Mouse (Mus musculus) heart, embryonic 14.5 days (tissue): ENCODE measurements around the gene Clrn2. TPM values are rescaled to one million over a fixed set of nuclear protein-coding genes. Genes with fewer than 3 reads are reported as not detected.

Experiments used
- ATAC-seq: fragments of 200-750 bp; cut with Nextera tagmentation; 2 replicates; pipeline ENCODE4 v1.8.0; 2017; ENCODE audit warnings: low read depth, moderate TSS enrichment; ENCODE audit not compliant: insufficient number of reproducible peaks, insufficient read depth, low FRiP score
- H3K27ac ChIP-seq, 2 experiments: fragments of 200-500 bp in 1 of 2; fragments of 300-500 bp in 1 of 2; sonication (generic) in 1 of 2; replicated peaks in 1 of 2; 2 replicates each; pipeline ENCODE4 v1.5.1; 2012 to 2014; ENCODE audit warnings: low read depth in 2 of 2, low read length in 2 of 2, control low read depth in 1 of 2, mild to moderate bottlenecking in 1 of 2, mixed read lengths in 1 of 2; ENCODE audit not compliant: control insufficient read depth in 1 of 2, insufficient read depth in 1 of 2
- H3K27me3 ChIP-seq: fragments of 300-500 bp; sonication (generic); 2 replicates; pipeline ENCODE4 v1.6.1; 2014; ENCODE audit warnings: mild to moderate bottlenecking, low read length, control low read depth; ENCODE audit not compliant: control insufficient read depth, insufficient read depth
- H3K36me3 ChIP-seq: fragments of 300-500 bp; sonication (generic); 2 replicates; pipeline ENCODE4 v1.6.1; 2014; ENCODE audit warnings: mild to moderate bottlenecking, control low read depth, low read length, mixed read lengths; ENCODE audit not compliant: control insufficient read depth, insufficient read depth
- H3K4me1 ChIP-seq, 2 experiments: fragments of 200-500 bp in 1 of 2; fragments of 300-500 bp in 1 of 2; sonication (generic) in 1 of 2; 2 replicates each; pipeline ENCODE4 v1.6.1; 2012 to 2014; ENCODE audit warnings: low read length in 2 of 2, control low read depth in 1 of 2, mixed read lengths in 1 of 2; ENCODE audit not compliant: control insufficient read depth in 2 of 2, insufficient read depth in 2 of 2
- H3K4me2 ChIP-seq: fragments of 300-500 bp; sonication (generic); 2 replicates; pipeline ENCODE4 v1.6.1; 2014; ENCODE audit warnings: mild to moderate bottlenecking, low read length
- H3K4me3 ChIP-seq, 2 experiments: fragments of 200-500 bp in 1 of 2; fragments of 300-500 bp in 1 of 2; sonication (generic) in 1 of 2; 2 replicates each; pipeline ENCODE4 v1.5.1; 2012 to 2014; ENCODE audit warnings: low read length in 2 of 2, mild to moderate bottlenecking in 2 of 2, control low read depth in 1 of 2, low read depth in 1 of 2, moderate library complexity in 1 of 2; ENCODE audit not compliant: control insufficient read depth in 1 of 2, insufficient read depth in 1 of 2
- H3K9ac ChIP-seq: fragments of 300-500 bp; sonication (generic); 2 replicates; pipeline ENCODE4 v1.6.1; 2014; ENCODE audit warnings: mild to moderate bottlenecking, low read length
- H3K9me3 ChIP-seq: fragments of 300-500 bp; sonication (generic); 2 replicates; pipeline ENCODE4 v1.6.1; 2016; ENCODE audit warnings: low read length, control low read depth; ENCODE audit not compliant: control insufficient read depth
- WGBS: fragments of 180-500 bp; shearing (Covaris S2); extraction: QIAGEN DNeasy Blood & Tissue Kit; methylation state at CpG from one replicate; pipeline ENCODE4 v1.1.7; 2014; 5-methylcytosine and 5-hydroxymethylcytosine counted together
- polyA plus RNA-seq: library from polyadenylated mRNA; unstranded; fragments of >200 nt; fragmentation: Nextera tagmentation; extraction: Ambion mirVana; gene quantifications from 2 replicates; pipeline ENCODE4 v1.2.1, GENCODE M21; 2014

The Clrn2 gene
- not detected in 2 replicates for polyA plus RNA-seq

DNA sequence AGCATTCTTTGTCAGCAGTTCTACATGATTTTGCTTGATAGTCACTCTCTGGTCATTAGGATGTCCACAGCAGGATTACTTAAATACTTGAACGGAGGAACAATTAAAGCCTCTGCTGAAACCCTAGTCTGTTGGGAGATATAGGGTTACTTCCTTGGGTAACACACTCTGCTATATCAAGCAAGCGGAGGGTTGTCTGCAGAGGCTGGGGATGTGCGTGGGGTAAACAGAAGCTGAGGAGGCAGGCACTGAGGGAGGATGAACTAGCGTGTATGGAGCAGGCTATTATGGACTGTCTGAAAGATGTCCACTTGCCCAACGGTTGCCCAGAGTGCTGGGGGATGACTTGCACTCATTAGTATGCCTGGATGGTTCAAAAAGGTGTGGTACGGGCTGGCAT, at the start of gene Clrn2:
Gene Clrn2 (plus strand): TSS at position 301 of the 400 bp plus-strand sequence.
- no peak within 1 kb of the TSS for H3K9ac ChIP-seq
- no peaks in the 10 kb centered on the region for H3K9me3 ChIP-seq
- no peak for ATAC-seq
- no peak within 1 kb of the TSS for H3K4me3 ChIP-seq
- no peaks in the 10 kb centered on the region for H3K27me3 ChIP-seq
- 71% methylated on average over 6 of the region's 6 CpGs for WGBS
- H3K4me2 ChIP-seq = no peak within 1 kb of the TSS
- H3K4me1 ChIP-seq = peaks cover 8 to 10% of the 10 kb centered on the region in 2 experiments
- H3K27ac ChIP-seq = no peak within 1 kb of the TSS
- no peaks in the 10 kb centered on the region for H3K36me3 ChIP-seq

DNA sequence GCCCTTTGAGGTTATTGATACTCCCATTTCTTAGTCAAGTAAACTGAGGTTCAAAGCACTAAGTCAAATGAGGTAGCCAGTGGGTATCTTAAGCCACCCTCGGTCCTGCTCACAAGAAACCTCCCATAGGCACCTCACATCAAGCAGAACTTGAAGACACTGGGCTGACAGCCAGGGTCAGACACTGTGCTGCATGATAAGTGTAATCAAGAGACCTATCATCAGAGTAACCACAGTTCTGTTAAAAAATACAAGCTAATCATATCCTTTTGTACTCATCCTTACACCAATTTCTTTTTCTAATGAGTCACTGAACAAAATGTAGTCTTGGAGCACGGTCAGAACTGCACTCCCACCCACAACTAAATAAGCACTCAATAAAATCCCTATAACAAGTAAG, 47.4 kb upstream of the Clrn2 start:
- ATAC-seq = no peak
- H3K27ac ChIP-seq = no peak overlapping the region
- H3K4me2 ChIP-seq = no peak overlapping the region
- H3K4me3 ChIP-seq = no peak overlapping the region
- H3K27me3 ChIP-seq = no peaks in the 10 kb centered on the region
- 63% methylated on average over 2 of the region's 2 CpGs for WGBS
- no peaks in the 10 kb centered on the region for H3K36me3 ChIP-seq
- no peaks in the 10 kb centered on the region for H3K9me3 ChIP-seq
- H3K4me1 ChIP-seq = no peaks in the 10 kb centered on the region
- H3K9ac ChIP-seq = no peak overlapping the region

DNA sequence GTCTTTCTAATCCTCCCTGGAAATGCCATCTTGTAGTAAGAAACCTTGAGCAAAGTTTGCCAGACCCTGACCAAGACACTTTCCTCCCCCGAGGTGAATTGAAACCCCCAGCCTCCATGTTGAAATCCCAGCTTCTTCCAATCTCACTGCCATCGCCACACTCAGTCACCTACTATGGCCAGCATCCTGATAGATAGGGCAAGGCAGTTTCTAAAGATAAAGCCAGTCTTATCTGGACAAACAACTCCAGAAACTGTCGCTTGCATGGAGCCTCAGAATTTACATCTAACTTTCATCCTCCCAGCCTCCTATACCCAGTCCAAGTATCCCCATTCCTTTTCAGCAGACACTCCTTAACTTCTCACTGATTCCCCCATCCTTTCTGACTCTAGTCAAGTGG, 37.1 kb upstream of the Clrn2 start:
- no peaks in the 10 kb centered on the region for H3K9me3 ChIP-seq
- H3K36me3 ChIP-seq = no peaks in the 10 kb centered on the region
- 71% methylated on average over 3 of the region's 3 CpGs for WGBS
- H3K27me3 ChIP-seq = no peaks in the 10 kb centered on the region
- ATAC-seq = no peak
- H3K4me2 ChIP-seq = no peak overlapping the region
- no peak overlapping the region for H3K9ac ChIP-seq
- H3K4me3 ChIP-seq = no peak overlapping the region
- no peaks in the 10 kb centered on the region for H3K4me1 ChIP-seq
- H3K27ac ChIP-seq = no peak overlapping the region

DNA sequence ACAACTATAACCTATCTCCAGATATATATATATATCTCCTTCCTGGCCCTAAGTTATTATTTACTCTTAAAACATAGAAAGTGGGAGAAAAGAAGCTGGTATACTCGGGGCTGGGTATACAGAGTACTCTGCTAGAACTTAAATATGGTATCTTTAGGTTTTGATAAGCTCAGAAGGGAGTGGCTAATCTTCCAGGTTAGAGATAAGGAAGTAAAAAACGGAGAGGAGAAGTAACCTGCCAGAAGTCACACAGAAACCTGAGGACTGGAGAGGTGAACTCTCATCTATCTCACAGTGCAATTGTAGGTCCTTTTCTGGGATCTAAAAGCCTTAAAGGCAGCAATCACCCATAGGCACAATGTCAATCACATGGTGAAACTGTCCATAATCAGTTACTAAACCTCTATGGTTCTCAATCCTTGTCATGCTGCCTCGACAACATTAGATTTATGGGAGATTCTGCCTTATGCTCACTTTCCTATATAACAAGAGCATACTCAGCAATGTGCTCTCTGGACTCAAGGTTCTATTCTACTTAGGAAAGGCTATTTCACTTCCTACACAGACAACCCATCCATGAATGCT, 35.6 kb upstream of the Clrn2 start:
- Histone ChIP-seq H3K4me3 (no peak overlapping the region), H3K27ac (no peak overlapping the region), H3K4me2 (no peak overlapping the region), H3K36me3 (no peaks in the 10 kb centered on the region), H3K27me3 (no peaks in the 10 kb centered on the region), H3K9me3 (no peaks in the 10 kb centered on the region), H3K4me1 (no peaks in the 10 kb centered on the region), H3K9ac (no peak overlapping the region)
- 49% methylated on average over 3 of the region's 3 CpGs for WGBS
- ATAC-seq = no peak

DNA sequence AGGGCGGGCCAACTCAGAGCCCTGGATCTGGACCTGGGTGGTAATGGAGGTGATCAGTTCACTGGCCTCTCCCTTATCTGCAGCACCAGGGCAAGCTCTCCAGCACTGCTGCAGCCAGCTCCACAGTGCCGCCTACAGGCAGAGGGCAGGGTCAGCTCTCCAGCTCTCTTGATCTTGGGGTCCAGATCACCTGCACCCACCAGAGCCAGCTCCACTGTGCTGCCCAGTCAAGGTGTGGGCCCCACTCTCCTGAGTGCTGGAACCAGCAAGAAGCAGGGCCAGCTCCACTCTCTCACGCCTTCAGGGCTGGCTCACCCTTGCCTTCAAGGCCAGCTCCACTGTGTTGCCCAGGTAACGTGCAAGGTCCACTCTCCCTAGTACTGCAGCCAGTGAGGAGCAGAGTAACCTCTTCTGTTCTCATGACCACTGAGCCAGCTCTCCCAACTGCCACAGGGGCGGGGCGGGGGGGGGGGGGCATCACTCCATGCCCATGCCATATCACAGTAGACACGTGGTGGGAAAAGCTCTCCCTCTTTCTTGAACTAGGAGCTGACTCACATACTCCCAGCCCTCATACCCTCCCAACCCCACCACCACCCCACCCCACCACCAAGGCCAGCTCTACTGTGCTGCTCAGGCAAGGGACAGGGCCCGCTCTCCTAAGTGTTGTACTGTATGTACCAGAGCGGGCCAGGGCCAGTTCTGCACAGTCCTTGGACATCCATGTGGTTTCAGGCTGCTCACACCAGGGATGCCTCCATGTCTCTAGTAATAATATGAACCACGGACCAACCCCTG, 33.5 kb upstream of the Clrn2 start:
- WGBS = 71% methylated on average over 10 of the region's 10 CpGs
- H3K4me1 ChIP-seq = no peaks in the 10 kb centered on the region
- no peak; the same call in 1 of the 2 replicates for ATAC-seq
- H3K9me3 ChIP-seq = no peaks in the 10 kb centered on the region
- no peak overlapping the region for H3K4me2 ChIP-seq
- no peaks in the 10 kb centered on the region for H3K27me3 ChIP-seq
- H3K4me3 ChIP-seq = no peak overlapping the region
- no peaks in the 10 kb centered on the region for H3K36me3 ChIP-seq
- no peak overlapping the region for H3K27ac ChIP-seq
- H3K9ac ChIP-seq = no peak overlapping the region

DNA sequence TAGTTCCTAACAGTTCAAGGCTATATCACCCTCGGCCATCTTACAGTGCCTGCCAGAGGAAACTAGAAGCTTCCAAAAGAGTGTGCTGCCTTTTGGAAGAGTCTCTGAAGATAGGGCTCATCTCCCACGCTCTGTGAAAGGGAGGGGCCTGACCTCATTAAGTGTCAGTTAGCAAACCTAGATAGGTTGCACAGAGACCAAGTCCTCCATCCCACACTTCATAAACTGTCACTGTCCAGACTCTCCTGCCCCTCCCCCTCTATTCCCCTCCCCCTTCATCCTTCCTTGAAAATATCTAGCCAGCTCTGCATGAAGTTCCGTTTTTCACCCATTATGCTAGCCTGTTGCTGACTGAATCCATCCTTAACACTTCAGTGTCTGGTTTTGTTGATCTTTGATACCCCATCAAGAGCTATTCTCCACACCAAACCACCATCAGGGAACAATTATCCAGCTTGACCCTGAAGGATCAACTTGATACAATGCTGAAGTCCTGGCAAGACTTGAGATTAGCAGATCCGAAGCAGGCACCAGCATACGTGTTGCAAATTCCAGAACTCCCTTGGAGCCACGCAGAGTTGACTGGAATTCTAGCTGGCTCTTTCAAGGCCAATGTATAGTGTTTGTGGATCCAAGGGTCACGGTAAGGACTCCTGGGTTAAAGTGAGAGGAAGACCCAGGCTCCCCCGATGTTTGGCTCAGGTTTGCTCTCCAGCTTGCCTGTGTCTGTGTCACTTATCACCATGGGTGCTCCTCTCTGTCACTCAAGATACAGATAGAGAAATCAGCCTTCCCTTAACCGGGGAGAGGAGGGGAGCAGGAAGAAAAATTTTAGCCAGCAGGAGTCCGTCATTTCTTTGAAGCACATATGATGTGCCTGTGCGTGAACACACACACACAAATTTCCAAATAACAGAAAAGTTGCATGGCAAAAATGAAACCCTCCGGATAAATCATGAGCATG, 31.4 kb upstream of the Clrn2 start:
- Histone ChIP-seq H3K36me3 (no peaks in the 10 kb centered on the region), H3K4me2 (no peak overlapping the region), H3K4me1 (no peaks in the 10 kb centered on the region), H3K9ac (no peak overlapping the region), H3K4me3 (no peak overlapping the region), H3K9me3 (no peaks in the 10 kb centered on the region), H3K27ac (no peak overlapping the region), H3K27me3 (no peaks in the 10 kb centered on the region)
- no peak for ATAC-seq
- 47% methylated on average over 12 of the region's 12 CpGs for WGBS

DNA sequence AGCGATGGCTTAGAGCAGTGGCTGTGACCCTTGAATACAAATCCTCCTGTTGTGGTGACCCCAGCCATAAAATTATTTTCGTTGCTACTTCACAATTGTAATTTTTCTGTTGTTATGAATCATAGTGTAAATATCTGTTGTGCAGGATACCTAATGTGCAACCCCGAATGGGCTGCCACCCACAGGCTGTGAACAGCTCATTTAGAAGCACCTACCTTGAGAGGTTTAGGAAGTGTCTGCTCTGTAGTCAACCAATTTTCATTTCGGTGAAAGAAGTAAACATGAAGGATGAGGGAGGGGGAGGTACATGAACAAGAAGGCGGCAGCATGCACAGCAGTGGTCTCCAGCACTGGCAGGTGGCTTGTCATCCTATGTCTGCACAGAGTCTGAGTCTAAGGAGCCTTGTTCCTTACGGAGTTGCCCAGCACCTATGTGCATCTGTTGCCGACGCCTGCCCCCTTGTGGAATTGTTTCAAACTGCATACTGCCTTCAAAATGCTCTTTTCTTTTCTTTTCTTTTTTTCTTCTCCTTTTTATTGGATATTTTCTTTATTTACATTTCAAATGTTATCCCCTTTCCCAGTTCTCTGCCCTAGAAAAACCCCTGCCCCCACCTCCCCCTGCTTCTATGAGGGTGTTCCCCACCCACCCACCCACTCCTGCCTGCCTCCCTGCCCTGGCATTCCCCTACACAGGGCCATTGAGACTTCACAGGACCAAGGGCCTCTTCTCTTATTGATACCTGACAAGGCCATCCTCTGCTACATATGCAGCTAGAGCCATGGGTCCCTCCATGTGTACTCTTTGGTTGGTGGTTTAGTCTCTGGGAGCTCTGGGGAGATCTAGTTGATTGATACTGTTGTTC, 29.3 kb upstream of the Clrn2 start:
- WGBS = 38% methylated on average over 8 of the region's 8 CpGs
- no peaks in the 10 kb centered on the region for H3K4me1 ChIP-seq
- H3K36me3 ChIP-seq = no peaks in the 10 kb centered on the region
- no peak overlapping the region for H3K4me2 ChIP-seq
- H3K4me3 ChIP-seq = no peak overlapping the region
- no peaks in the 10 kb centered on the region for H3K27me3 ChIP-seq
- no peaks in the 10 kb centered on the region for H3K9me3 ChIP-seq
- no peak overlapping the region for H3K9ac ChIP-seq
- no peak for ATAC-seq
- H3K27ac ChIP-seq = no peak overlapping the region
